Mouse (Mus musculus) intestine, embryonic 14.5 days (tissue): ENCODE measurements at regions not wholly inside any gene's neighbourhood (a gene's known extent, or its start where the extent isn't known, plus 50 kb on each side); places are given as distances from the start of the nearest gene placed in this dataset.

Experiments
- ATAC-seq: fragments of 200-750 bp; cut with Nextera tagmentation; replicated peaks from 2 replicates; pipeline ENCODE4 v1.8.0; 2017; ENCODE audit warnings: low read depth, moderate number of reproducible peaks, moderate TSS enrichment, moderate library complexity; ENCODE audit not compliant: low FRiP score, low TSS enrichment
- DNase-seq: peaks from one replicate; pipeline ENCODE4 v3.0.0-alpha.2; 2018; ENCODE audit warnings: low spot score
- H3K27ac ChIP-seq: fragments of 300-500 bp; sonication (generic); 2 replicates; pipeline ENCODE4 v1.5.1; 2014; ENCODE audit warnings: low read depth, mild to moderate bottlenecking, control low read depth
- H3K27me3 ChIP-seq: fragments of 300-500 bp; sonication (generic); replicated peaks from 2 replicates; pipeline ENCODE4 v1.6.1; 2014; ENCODE audit warnings: low read length, control low read depth; ENCODE audit not compliant: control insufficient read depth, insufficient read depth
- H3K36me3 ChIP-seq: fragments of 300-500 bp; sonication (generic); 2 replicates; pipeline ENCODE4 v1.6.1; 2014; ENCODE audit warnings: low read length, control low read depth; ENCODE audit not compliant: control insufficient read depth, insufficient read depth
- H3K4me1 ChIP-seq: fragments of 300-500 bp; sonication (generic); replicated peaks from 2 replicates; pipeline ENCODE4 v1.6.1; 2014; ENCODE audit warnings: low read length, control low read depth, mixed read lengths; ENCODE audit not compliant: control insufficient read depth, insufficient read depth
- H3K4me2 ChIP-seq: fragments of 300-500 bp; sonication (generic); 2 replicates; pipeline ENCODE4 v1.6.1; 2014; ENCODE audit warnings: low read length
- H3K4me3 ChIP-seq: fragments of 300-500 bp; sonication (generic); 2 replicates; pipeline ENCODE4 v1.5.1; 2014; ENCODE audit warnings: low read depth, low read length, control low read depth, mixed read lengths
- H3K9ac ChIP-seq: fragments of 300-500 bp; sonication (generic); 2 replicates; pipeline ENCODE4 v1.6.1; 2014; ENCODE audit warnings: mild to moderate bottlenecking, low read length
- H3K9me3 ChIP-seq: fragments of 300-500 bp; sonication (generic); 2 replicates; pipeline ENCODE4 v1.6.1; 2016; ENCODE audit warnings: low read length, control low read depth; ENCODE audit not compliant: control insufficient read depth
- WGBS: fragments of 180-500 bp; shearing (Covaris S2); extraction: QIAGEN DNeasy Blood & Tissue Kit; methylation state at CpG from one replicate; pipeline ENCODE4 v1.1.7; 2014; 5-methylcytosine and 5-hydroxymethylcytosine counted together

DNA sequence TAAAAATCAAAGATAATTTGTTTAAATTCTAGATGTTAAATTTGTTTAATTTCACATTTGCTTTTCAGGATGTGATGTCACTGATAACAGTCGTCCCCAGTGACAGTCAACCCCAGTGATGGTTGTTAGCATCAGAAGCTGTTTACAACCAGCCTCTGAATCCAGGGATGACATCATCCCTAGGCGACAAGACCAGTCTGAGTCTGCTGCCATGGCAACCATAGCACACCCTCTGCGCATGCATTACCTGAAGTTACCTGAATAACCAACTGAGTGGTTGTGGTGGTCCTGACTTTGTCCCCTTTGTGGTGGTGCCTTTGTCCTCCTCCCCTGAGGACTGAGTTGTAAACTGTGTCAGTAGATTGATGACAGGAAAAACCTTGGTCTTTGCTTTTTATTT, 92.0 kb upstream of the Zfp644 start:
- ATAC-seq, result no peak
- WGBS, result 31% methylated on average over 3 of the region's 3 CpGs

DNA sequence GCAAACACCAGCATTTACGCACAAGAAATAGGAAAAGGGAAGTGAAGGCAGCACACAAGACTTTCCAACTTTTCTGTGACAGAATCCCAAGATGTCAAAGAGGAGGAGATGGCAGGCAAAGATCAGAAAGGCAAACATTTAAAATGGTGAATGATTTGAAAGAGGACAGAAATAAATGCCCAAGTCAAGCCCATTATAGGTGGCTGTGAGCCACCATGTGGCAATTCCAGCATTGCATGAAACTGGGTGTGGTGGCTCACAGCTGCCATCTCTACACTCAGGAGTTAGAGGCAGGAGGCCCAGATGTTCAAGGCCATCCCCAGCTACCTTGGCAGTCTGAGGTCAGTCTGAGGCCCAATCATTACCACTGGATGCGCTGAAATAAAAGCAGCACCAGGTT, 88.0 kb upstream of the Zfp644 start:
- DNase-seq, result no peak
- Histone ChIP-seq H3K9ac (no peak overlapping the region), H3K9me3 (no peaks in the 10 kb centered on the region), H3K4me3 (no peak overlapping the region), H3K4me2 (no peak overlapping the region), H3K4me1 (no peaks in the 10 kb centered on the region), H3K27ac (no peak overlapping the region), H3K36me3 (no peaks in the 10 kb centered on the region), H3K27me3 (no peaks in the 10 kb centered on the region)
- ATAC-seq, result no peak
- 79% methylated on average over 2 of the region's 2 CpGs for WGBS

More for the DNA sequence above, 92.0 kb upstream of the Zfp644 start:
- H3K9me3 ChIP-seq, result no peaks in the 10 kb centered on the region
- no peaks in the 10 kb centered on the region for H3K36me3 ChIP-seq
- no peaks in the 10 kb centered on the region for H3K27me3 ChIP-seq
- no peak for DNase-seq
- no peaks in the 10 kb centered on the region for H3K4me1 ChIP-seq
- H3K9ac ChIP-seq, result no peak overlapping the region
- H3K4me3 ChIP-seq, result no peak overlapping the region
- no peak overlapping the region for H3K4me2 ChIP-seq
- no peak overlapping the region for H3K27ac ChIP-seq

DNA sequence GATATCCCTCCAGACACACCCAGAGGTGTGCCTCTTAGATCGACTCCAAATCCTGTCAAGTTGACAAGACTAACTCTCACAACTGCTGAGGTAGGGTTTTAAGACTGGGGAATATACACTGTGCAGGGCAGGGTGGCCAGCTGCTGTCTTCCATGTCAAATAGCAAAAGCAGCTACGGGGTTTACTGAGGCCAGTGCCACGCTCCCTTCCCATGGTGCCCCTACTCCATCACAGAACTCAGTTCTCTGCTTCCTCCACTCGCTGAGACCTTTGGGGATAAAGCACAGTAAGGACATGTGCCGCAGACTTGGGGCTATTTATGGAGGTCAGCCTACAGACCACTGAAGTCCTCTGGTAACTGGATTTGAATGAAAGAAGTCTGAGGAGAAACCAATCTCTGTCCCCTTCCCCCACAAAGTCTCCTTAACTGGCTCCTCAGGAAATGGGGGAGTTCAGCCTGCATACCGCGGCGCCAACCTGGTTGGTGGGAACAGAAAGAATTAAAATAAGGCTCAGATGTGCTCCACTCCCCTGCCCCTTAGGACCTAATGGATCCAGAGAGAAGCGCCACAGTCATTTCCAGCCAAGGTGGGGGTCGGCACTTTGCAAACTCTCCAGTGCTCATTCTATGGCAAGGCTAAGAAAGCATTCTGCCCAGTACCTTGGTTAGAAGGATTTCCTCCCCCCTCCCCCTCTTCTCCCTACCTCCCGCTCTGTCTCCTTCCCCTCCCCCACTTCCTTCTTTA, 87.0 kb upstream of the Zfp644 start:
- H3K9me3 ChIP-seq, result no peaks in the 10 kb centered on the region
- no peaks in the 10 kb centered on the region for H3K36me3 ChIP-seq
- no peak for DNase-seq
- peak overlapping the region; percentile 48 for H3K4me2 ChIP-seq
- no peak overlapping the region for H3K27ac ChIP-seq
- peak overlapping the region; percentile 18; the same call in 1 of the 2 replicates for H3K4me3 ChIP-seq
- no peaks in the 10 kb centered on the region for H3K27me3 ChIP-seq
- no peak overlapping the region for H3K9ac ChIP-seq
- no peaks in the 10 kb centered on the region for H3K4me1 ChIP-seq
- 14% methylated on average over 11 of the region's 11 CpGs for WGBS
- ATAC-seq, result no peak

DNA sequence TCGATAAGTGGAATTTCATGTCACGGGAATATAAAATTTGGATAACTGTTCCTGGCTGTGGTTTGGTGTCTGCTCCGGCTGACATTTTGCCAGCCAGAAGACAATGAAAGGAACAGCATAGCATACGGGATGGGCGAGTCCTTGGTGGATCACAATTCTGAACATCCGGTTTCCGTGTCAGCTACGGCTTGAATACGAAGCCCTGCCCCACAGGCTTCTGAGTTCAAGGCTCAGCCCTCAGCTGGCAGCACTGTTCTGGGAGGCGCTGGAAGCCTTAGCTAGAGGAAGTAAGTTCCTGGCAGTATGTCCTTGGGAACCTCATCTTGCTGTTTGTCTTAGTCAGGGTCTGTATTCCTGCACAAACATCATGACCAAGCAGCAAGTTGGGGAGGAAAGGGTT, 83.7 kb upstream of the Zfp644 start:
- Histone ChIP-seq H3K9me3 (no peaks in the 10 kb centered on the region), H3K27me3 (no peaks in the 10 kb centered on the region), H3K4me1 (no peaks in the 10 kb centered on the region), H3K27ac (no peak overlapping the region), H3K36me3 (no peaks in the 10 kb centered on the region), H3K4me2 (no peak overlapping the region), H3K4me3 (no peak overlapping the region), H3K9ac (no peak overlapping the region)
- ATAC-seq (no peak), DNase-seq (no peak)
- 94% methylated on average over 10 of the region's 10 CpGs for WGBS

DNA sequence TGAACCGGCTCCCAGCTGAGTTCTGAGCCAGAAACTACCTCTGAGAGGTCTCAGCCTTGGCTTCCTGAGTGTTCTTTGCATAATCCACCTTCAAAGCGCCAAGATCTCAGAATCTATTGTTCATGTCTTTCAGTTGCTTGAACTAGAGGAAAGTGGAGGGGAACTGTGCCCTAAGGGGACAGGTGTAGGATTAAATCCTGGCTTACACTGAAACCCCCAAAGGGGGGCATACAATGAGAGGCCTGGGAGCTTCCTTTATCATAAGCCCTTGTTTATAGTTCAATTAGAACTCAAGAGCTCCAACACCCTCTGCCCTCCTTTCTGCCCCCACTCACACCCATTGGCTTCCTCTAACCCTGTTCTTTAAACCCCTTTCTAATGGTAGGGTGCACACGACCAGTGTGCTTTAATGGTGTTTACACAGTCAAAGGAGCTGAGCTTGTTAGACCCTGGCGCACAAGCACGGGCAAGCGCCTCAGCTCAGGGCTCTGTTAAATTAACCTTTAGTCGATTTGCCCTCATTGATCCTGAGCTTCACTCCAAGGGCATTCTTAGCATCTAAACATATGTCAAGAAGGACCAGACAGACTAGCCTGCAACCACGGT, 81.2 kb upstream of the Zfp644 start:
- H3K9me3 ChIP-seq, result no peaks in the 10 kb centered on the region
- H3K27me3 ChIP-seq, result no peaks in the 10 kb centered on the region
- H3K4me3 ChIP-seq, result no peak overlapping the region
- no peak overlapping the region for H3K9ac ChIP-seq
- DNase-seq (no peak), ATAC-seq (no peak)
- WGBS, result 32% methylated on average over 8 of the region's 8 CpGs
- no peaks in the 10 kb centered on the region for H3K4me1 ChIP-seq
- H3K4me2 ChIP-seq, result no peak overlapping the region
- H3K36me3 ChIP-seq, result no peaks in the 10 kb centered on the region
- no peak overlapping the region for H3K27ac ChIP-seq

DNA sequence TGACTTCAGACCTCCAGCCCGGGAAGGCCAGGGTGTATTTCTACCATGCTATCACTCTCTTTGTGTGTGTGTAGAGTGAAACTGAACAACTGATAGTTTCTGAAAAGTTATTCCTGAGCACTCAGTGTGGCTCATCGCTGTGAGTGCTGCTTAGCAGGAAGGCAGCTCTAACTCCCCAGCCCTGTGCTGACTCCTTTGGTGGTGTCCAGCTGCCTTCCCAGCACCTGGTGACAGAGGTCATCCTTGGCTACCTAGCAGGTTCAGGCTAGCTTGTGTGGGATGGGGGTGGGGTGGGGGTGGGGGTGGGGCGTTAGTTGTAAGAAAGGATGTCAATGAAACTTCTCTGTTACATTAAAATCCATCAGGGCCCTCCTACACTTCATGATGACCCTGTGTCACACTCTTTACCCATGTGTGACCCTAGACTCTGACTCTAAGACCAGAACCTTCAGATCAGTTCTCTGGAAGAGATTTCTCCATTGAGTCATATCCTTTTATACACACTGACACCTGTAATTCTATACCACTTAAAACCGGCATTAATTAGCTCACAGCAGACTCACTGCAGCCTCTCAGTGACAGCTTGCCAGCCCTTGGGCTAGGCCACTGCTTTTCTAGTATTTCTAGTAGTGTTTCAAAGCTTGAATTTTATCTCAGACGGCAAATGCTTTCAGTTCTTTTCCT, 78.1 kb upstream of the Zfp644 start:
- no peak for DNase-seq
- WGBS, result 58% methylated on average over 5 of the region's 5 CpGs
- Histone ChIP-seq H3K36me3 (no peaks in the 10 kb centered on the region), H3K9me3 (no peaks in the 10 kb centered on the region), H3K27ac (no peak overlapping the region), H3K27me3 (no peaks in the 10 kb centered on the region), H3K4me3 (no peak overlapping the region), H3K4me2 (no peak overlapping the region), H3K4me1 (no peaks in the 10 kb centered on the region), H3K9ac (no peak overlapping the region)
- ATAC-seq, result no peak

DNA sequence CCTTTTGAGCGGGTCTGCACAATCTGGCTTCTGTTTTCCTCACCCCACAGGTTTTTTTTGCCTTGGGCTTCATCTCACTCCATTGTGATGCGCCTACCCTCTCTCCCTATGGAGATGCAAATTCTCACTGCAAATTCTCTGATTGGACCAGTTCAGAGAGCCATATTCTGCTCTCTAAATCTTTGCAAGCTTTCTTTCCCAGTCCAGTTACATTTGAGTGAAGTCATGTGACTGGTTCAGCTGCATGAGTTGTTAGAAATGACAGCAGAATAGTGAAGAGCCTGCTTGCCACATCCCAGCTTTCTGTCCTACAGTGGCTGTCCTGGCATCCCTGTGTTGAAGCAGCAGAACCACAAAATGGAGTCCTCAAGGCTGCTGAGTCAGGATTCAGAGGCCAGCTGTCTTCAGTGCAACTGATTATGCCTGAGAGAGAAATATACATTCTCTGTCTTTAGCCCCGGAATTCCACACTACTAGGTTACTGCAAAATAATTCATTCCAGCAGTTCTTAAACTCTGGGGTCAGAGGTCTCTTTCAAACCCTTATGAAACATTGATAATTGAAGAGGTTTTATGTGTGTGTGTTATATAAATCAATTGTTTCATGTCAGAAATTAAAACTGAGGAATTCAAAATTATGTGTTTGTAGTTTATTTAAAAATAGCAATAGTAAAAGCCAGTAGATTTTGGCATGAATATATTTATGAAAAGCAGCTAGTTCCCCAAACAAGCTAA, 76.3 kb upstream of the Zfp644 start:
- H3K36me3 ChIP-seq, result no peaks in the 10 kb centered on the region
- DNase-seq (no peak), ATAC-seq (no peak)
- no peak overlapping the region for H3K9ac ChIP-seq
- no peak overlapping the region for H3K27ac ChIP-seq
- H3K27me3 ChIP-seq, result no peaks in the 10 kb centered on the region
- no peaks in the 10 kb centered on the region for H3K9me3 ChIP-seq
- H3K4me2 ChIP-seq, result no peak overlapping the region
- 46% methylated on average over 3 of the region's 3 CpGs for WGBS
- H3K4me1 ChIP-seq, result no peaks in the 10 kb centered on the region
- H3K4me3 ChIP-seq, result no peak overlapping the region

DNA sequence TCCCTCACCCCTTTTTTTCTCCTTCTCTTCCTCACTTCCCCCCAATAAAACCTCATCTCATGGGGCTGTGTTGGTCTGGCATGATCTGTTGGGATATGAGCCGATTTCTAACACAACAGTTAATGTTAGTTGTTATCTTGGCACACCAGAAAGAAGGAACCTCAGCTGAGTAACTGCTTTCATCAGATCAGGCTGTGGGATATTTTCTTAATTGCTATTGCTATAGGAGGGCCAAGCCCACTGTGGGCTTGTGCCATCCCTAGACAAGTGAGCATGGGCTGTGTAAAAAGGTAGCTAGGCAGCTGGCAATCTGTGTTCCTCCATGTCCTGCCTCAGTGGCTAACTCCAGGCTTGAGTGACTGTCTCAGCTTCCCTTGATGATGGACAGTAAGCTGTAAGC, 73.9 kb upstream of the Zfp644 start:
- 73% methylated on average over 1 of the region's 1 CpGs for WGBS
- H3K4me3 ChIP-seq, result no peak overlapping the region
- H3K27me3 ChIP-seq, result no peaks in the 10 kb centered on the region
- no peak overlapping the region for H3K4me2 ChIP-seq
- no peaks in the 10 kb centered on the region for H3K36me3 ChIP-seq
- H3K9me3 ChIP-seq, result no peaks in the 10 kb centered on the region
- H3K27ac ChIP-seq, result no peak overlapping the region
- no peak for ATAC-seq
- no peak for DNase-seq
- no peaks in the 10 kb centered on the region for H3K4me1 ChIP-seq
- H3K9ac ChIP-seq, result no peak overlapping the region
